Mouse (Mus musculus) neural tube, embryonic 15.5 days (tissue): ENCODE data around the gene Ankrd6. TPM values are rescaled to one million over a fixed set of nuclear protein-coding genes. Genes with fewer than 3 reads are reported as not detected.

ENCODE experiments used
- polyA plus RNA-seq: library from polyadenylated mRNA; unstranded; fragments of >200 nt; fragmentation: Nextera tagmentation; extraction: Ambion mirVana; gene quantifications from 2 replicates; pipeline ENCODE4 v1.2.1, GENCODE M21; 2015

Gene Ankrd6
- polyA plus RNA-seq, 1 experiment from 2014 or later, result 21.0 TPM

Other genes with a start within 250 kb of the Ankrd6 start
- 106 and 120 TPM in 2 replicates for gene Lyrm2, start 150.6 kb downstream of the Ankrd6 start, polyA plus RNA-seq
- gene Rragd, start 32.2 kb upstream of the Ankrd6 start, polyA plus RNA-seq, result 41.2 and 44.6 TPM in 2 replicates
- 71.9 and 77.3 TPM in 2 replicates for gene Ube2j1, start 80.6 kb upstream of the Ankrd6 start, polyA plus RNA-seq
- gene Gabrr2, start 112.2 kb upstream of the Ankrd6 start, polyA plus RNA-seq, result 0.41 and 0.73 TPM in 2 replicates
- gene Gabrr1, start 181.7 kb upstream of the Ankrd6 start, polyA plus RNA-seq, result 0.27 and 0.28 TPM in 2 replicates
- 2.2 and 2.5 TPM in 2 replicates for gene Pm20d2, start 238.9 kb upstream of the Ankrd6 start, polyA plus RNA-seq